Mouse (Mus musculus) embryonic stem cell, embryonic (primary cell): ENCODE measurements around the gene Ptk6.

ENCODE experiments used
- CTCF ChIA-PET, 4 experiments: fragments of 300-600 bp in 2 of 4; fragments of 350-600 bp in 2 of 4; sonication (Branson Sonifier 250); formaldehyde crosslinking; loops; one replicate each; lab custom pipeline; 2022; ENCODE audit warnings: inconsistent platforms in 2 of 4; lab: Charles Lee
- POLR2A ChIA-PET, 4 experiments: fragments of 300-600 bp in 2 of 4; fragments of 350-600 bp in 2 of 4; sonication (Branson Sonifier 250); formaldehyde crosslinking; loops; one replicate each; lab custom pipeline; 2022; ENCODE audit warnings: antibody characterized with exemption in 4 of 4, inconsistent platforms in 1 of 4; lab: Charles Lee

The Ptk6 gene

DNA sequence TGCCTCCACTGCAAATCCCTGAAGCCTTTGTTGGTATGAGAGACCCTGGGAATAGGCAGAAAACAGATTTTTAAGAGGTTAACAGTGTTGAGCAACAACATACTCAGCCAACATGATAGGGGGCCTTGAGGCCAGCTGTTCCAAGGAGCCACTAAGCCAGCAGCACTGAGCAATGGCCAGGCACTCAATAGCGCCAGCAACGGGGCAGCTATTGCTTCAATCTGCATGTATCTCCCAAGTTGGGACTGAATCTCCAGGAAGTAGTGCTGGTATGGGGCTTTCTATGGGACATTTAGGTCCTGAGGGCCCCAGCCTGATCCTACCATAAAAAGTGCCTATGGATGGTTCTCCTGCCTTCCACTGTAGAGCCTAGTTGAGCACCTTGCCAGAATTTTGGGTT lies 44.1 kb downstream of the Ptk6 start:
- ChIA-PET POLR2A (interaction anchor here in 1 of 4 experiments (1.3 kb wide), 1 partner anchor 8 kb away, joined by 3 read pairs; no protein-coding TSS in a partner anchor), CTCF (interaction anchor here in 1 of 4 experiments (1.2 kb wide), 1 partner anchor 29 kb away, joined by 5 read pairs; the partner anchor contains the start of gene Ppdpf)

DNA sequence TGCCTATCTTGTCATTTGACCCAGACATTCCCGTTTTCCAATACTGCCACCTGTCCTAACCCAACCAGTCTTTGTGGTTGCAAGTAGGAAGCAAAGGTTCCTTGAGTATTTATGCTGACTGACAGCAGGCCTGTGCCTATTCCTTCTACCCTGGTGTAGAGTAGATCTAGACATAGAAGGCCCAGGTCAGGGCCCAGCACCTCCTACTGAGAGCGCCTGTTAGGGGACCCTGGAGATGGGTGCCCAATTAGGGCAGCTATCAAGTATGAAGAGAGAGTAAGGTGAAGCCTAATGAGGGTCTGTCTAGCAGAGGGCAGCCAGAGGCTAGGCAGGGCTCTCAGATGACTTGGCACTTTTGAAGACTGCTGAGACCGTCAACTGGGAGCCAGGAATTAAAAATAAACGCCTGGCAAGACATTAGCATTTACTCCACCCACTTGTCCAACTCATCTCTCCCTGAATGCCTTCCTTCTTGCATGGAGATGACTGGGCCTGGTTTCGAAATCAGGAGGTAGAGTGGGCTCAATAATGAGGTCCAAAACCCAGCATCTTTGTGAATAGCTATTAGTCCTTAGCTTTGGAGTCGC lies 44.8 kb downstream of the Ptk6 start:
- POLR2A ChIA-PET = interaction anchor here in 1 of 4 experiments (0.6 to 0.7 kb wide), 2 partner anchors 31 to 125 kb away, joined by 3 read pairs; no protein-coding TSS in a partner anchor
- CTCF ChIA-PET = interaction anchor here in 1 of 4 experiments (1.0 kb wide), 1 partner anchor 175 kb away, joined by 3 read pairs; no protein-coding TSS in a partner anchor

- ChIA-PET CTCF (interaction anchor here in 1 of 4 experiments (1.0 kb wide), 1 partner anchor 175 kb away, joined by 3 read pairs; no protein-coding TSS in a partner anchor), POLR2A (interaction anchor here in 1 of 4 experiments (0.6 to 1.3 kb wide), 4 partner anchors 13 to 125 kb away, joined by 3 read pairs; partner anchors contain the start of gene Ppdpf)
These were observed 45.4 kb downstream of the Ptk6 start for GRCm38 (mm10) chr2:181157180-181157579.

DNA sequence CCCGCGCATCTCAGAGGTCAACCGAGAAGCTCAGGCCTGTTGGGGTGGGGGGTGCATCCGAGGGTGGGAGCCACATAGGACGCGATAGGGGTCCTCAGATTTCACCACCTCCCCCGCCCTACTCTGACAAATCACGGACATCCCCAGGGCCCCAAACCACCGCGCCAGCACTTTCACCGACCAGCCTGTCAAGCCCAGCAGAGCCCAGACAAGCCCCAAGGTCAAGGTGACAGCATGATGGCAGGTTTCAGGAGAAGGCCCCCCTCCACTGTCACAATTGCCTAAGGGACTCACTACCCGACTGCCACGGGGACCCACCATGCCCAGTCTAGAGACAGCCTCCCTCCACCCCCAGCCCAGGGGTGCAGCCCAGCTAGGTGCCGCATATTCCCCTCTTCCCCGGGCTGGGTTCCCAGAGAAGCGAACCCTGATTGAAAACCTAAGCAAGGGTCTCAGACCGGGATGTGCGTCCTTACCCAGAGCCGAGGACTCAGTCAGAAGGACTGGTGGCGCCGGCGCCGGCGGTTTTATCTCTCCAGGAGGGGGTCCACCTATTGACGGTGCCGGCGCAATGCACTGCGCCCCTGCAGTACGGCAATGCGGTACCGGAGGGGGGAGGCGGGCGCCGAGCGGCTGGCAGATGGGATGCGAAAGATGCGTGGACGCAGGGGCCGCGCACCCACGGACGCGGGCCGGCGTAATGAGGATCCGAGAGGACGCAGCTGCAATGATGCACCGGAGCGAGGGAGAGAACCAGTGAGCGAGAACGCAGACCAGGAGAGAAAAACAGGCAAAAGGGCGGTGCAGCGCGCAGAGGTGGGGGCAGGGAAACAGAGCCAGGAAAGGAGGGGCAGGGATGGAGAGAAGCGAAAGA lies 46.1 kb downstream of the Ptk6 start, which contains the start of gene Eef1a2:
Eef1a2 (minus strand) TSS at position 767 of the 874 bp plus-strand sequence.
- ChIA-PET CTCF (interaction anchor here in 2 of 4 experiments (0.6 to 1.1 kb wide), 4 partner anchors 34 to 176 kb away, joined by 3 to 4 read pairs (median 3); no protein-coding TSS in a partner anchor), POLR2A (interaction anchor here in 2 of 4 experiments (0.6 to 1.4 kb wide), 8 partner anchors 13 to 1351 kb away, joined by 3 to 7 read pairs (median 3); partner anchors contain the start of gene Ppdpf (in 1 of the 2))

GRCm38 (mm10) chr2:181155801-181156200 lies 46.8 kb downstream of the Ptk6 start:
- CTCF ChIA-PET = interaction anchor here in 2 of 4 experiments (0.6 to 1.1 kb wide), 3 partner anchors 34 to 171 kb away, joined by 3 to 4 read pairs (median 3); no protein-coding TSS in a partner anchor

GRCm38 (mm10) chr2:181154831-181155415 lies 47.7 kb downstream of the Ptk6 start:
- POLR2A ChIA-PET = interaction anchor here in 3 of 4 experiments (0.6 to 1.9 kb wide), 5 partner anchors 20 to 879 kb away, joined by 3 to 9 read pairs (median 3); partner anchors contain the start of gene Ppdpf (in 1 of the 3)
- CTCF ChIA-PET = interaction anchor here in 1 of 4 experiments (0.6 to 2.3 kb wide), 3 partner anchors 32 to 524 kb away, joined by 5 to 6 read pairs (median 5); partner anchors contain the start of gene Ppdpf

More at GRCm38 (mm10) chr2:181155801-181156200, 46.8 kb downstream of the Ptk6 start:
- POLR2A ChIA-PET = interaction anchor here in 3 of 4 experiments (0.5 to 1.9 kb wide), 10 partner anchors 12 to 1351 kb away, joined by 3 to 7 read pairs (median 3); partner anchors contain the start of gene Ppdpf (in 1 of the 3)

DNA sequence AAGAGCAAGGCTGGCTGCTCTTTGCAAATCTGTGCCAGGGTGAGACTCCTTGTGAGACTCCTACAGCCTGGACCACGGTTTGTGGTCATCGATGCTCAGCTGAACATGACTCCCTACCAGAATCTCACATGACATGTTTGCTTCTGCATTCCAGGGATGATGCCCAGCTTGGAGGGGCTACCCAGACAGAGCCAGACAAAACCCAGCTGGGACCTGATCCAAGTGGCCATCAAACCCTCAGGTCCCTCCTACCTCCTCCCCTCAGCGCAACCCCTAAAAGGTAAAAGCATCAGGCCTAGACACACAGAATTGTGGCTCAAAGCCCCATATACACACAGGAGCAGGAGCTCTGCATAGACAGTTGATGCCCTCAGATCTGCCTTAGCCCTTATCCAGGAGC lies 48.2 kb downstream of the Ptk6 start:
- ChIA-PET POLR2A (interaction anchor here in 1 of 4 experiments (1.9 kb wide), 1 partner anchor 32 kb away, joined by 5 read pairs; the partner anchor contains the start of gene Ppdpf), CTCF (interaction anchor here in 2 of 4 experiments (0.6 to 2.3 kb wide), 5 partner anchors 26 to 524 kb away, joined by 3 to 6 read pairs (median 5); partner anchors contain the start of gene Ppdpf (in 1 of the 2))

DNA sequence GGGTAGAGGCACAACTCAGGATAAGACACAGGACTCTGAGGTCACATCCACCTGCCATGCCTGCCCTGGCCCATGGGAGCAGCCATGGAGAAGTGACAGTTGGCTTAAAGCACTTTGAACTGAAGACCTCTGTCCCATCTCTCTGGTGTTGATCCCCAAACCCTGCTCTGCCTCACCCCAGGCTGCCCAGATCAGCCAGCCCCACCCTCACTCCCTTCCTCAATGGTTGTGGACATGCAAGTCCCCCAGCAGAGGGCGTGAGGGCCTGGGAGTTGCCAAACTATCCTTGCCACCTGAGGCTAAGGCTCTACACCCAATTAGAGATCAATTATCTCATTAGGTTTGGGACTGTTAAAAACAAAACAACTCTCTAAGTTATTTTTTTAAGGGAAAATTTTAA lies 48.8 kb downstream of the Ptk6 start:
- CTCF ChIA-PET = interaction anchor here in 2 of 4 experiments (1.1 to 2.3 kb wide), 4 partner anchors 25 to 525 kb away, joined by 3 to 6 read pairs (median 4); partner anchors contain the start of gene Ppdpf (in 1 of the 2)

GRCm38 (mm10) chr2:181153131-181153530 lies 49.5 kb downstream of the Ptk6 start:
- POLR2A ChIA-PET = interaction anchor here in 1 of 4 experiments (0.8 kb wide), 1 partner anchor 82 kb away, joined by 4 read pairs; no protein-coding TSS in a partner anchor

More for the DNA sequence above, 48.8 kb downstream of the Ptk6 start:
- POLR2A ChIA-PET = interaction anchor here in 1 of 4 experiments (0.8 kb wide), 1 partner anchor 81 kb away, joined by 4 read pairs; no protein-coding TSS in a partner anchor

DNA sequence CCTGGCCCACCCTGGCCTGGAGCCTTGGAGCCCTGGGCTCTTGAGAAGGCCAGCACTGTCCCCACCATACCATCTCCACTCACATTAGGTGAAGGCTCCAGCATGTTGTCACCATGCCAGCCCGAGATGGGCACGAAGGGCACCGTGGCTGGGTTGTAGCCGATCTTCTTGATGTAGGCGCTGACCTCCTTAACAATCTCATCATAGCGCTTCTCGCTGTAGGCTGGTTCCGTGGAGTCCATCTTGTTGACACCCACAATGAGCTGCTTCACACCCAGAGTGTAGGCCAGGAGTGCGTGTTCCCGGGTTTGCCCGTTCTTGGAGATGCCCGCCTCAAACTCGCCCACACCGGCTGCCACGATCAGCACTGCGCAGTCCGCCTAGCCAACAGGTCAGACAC lies 49.9 kb downstream of the Ptk6 start:
- CTCF ChIA-PET = interaction anchor here in 1 of 4 experiments (1.4 kb wide), 1 partner anchor 24 kb away, joined by 4 read pairs; no protein-coding TSS in a partner anchor
- POLR2A ChIA-PET = no interaction called here

More at GRCm38 (mm10) chr2:181153131-181153530, 49.5 kb downstream of the Ptk6 start:
- CTCF ChIA-PET = interaction anchor here in 2 of 4 experiments (1.1 to 2.3 kb wide), 3 partner anchors 25 to 49 kb away, joined by 3 to 6 read pairs (median 4); partner anchors contain the start of gene Ppdpf (in 1 of the 2)

- POLR2A ChIA-PET = interaction anchor here in 2 of 4 experiments (0.6 to 1.0 kb wide), 4 partner anchors 9 to 98 kb away, joined by 3 read pairs; partner anchors contain the start of gene Ppdpf (in 1 of the 2)
- CTCF ChIA-PET = interaction anchor here in 2 of 4 experiments (1.3 to 1.6 kb wide), 4 partner anchors 37 to 509 kb away, joined by 3 to 4 read pairs (median 4); partner anchors contain the start of gene Ppdpf (in 2 of the 2)
These were observed 52.3 kb downstream of the Ptk6 start for GRCm38 (mm10) chr2:181150281-181150680.

- CTCF ChIA-PET = interaction anchor here in 1 of 4 experiments (1.2 to 1.6 kb wide), 2 partner anchors 12 to 39 kb away, joined by 3 to 4 read pairs; partner anchors contain the start of gene Ppdpf
- POLR2A ChIA-PET = interaction anchor here in 3 of 4 experiments (0.7 to 1.6 kb wide), 5 partner anchors 12 to 502 kb away, joined by 3 to 7 read pairs (median 5); partner anchors contain the start of gene Kcnq2 (in 2 of the 3)
These were observed 54.2 kb downstream of the Ptk6 start for GRCm38 (mm10) chr2:181148318-181148955.

DNA sequence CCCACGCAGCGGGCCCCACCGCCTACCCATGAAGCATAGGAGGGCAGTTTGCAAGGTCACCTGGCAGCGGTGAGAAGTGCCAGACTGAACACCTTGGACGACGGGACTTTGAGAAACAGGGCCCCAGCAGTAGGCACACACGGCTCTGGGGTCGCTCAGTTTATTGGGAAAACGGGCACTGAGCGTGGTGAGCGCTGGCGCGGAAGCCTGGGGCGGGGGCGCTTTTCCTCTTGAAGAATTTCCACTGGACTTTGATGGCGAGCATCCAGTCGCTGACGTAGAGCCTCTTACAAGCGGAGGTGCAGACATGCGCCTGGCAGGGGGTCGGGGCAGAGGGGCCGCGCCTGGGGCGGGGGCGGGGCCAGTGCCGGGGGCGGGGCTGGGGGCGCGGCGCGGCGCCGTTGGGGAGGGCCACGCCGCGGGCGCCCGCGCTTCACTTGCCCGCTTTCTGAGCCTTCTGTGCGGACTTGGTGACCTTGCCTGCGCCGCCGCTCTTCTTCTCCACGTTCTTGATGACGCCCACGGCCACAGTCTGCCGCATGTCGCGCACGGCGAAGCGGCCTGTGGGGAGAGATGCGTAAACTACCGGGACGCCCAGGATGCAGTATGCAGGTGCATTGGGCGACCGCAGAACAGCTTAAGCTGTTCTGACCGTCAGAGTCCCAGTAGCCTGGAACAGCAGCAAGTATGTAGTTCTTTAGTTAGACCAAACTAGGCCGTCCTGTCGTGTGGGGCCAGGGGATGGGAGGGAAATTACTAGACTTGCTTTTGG lies 54.9 kb downstream of the Ptk6 start:
- ChIA-PET POLR2A (interaction anchor here in 2 of 4 experiments (0.9 to 1.6 kb wide), 3 partner anchors 13 to 39 kb away, joined by 3 to 6 read pairs (median 4); partner anchors contain the start of genes Kcnq2 (in 2 of the 2) and Ppdpf (in 1 of the 2)), CTCF (interaction anchor here in 1 of 4 experiments (1.2 kb wide), 1 partner anchor 11 kb away, joined by 3 read pairs; no protein-coding TSS in a partner anchor)

DNA sequence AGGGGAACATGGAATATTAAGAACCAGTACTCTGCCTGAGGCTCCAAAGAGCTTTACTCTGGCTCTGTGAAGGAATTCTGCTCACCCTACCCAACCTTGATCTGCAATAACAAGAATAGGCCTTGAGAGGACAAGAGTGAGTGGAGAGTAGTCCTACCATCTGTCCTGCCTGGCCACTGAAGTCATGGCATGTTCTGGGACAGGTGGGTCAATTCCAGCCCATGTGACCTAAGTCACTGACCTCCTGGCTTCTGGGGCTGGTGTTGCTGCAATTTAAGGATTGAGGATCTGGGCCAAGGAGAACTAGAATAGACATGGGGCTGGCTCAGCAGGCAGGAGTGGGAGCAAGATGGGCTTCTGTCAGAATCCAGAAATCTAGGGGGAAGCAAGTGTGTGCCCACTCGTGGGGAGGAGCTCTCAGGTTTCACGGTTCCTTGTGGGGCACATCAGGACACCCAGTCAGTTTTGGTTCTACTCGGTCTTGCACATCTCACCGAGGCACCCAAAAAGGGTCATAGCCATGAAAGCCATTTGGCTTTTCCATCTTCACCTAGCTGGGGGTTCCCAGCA lies 55.5 kb downstream of the Ptk6 start:
- POLR2A ChIA-PET = interaction anchor here in 1 of 4 experiments (0.9 to 1.6 kb wide), 2 partner anchors 12 to 40 kb away, joined by 3 to 4 read pairs; partner anchors contain the start of genes Kcnq2 and Ppdpf
- CTCF ChIA-PET = no interaction called here

DNA sequence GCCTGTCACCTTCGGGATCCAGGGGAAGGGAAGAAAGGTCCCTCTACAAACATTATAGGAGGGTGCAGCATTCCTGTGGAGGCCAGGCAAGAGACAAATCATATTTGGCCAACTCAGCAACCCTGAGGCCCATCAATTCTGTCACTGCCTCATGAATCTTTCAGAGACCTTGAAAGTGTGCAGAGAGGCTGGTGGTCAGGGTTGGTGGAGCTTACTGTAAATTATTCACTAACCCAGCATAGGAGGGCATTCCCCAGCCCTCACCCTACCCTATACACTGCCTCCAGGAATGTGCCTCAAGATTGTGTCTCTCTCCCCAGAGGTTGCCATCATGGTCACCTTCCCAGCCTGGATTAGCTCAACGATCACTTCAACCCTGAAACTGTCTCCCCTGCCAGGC lies 57.9 kb downstream of the Ptk6 start:
- POLR2A ChIA-PET = no interaction called here
- CTCF ChIA-PET = interaction anchor here in 1 of 4 experiments (0.6 kb wide), 1 partner anchor 9 kb away, joined by 3 read pairs; the partner anchor contains the start of gene Kcnq2
